Mouse (Mus musculus): ENCODE results near the gene Cops9. TPM values are rescaled to one million over a fixed set of nuclear protein-coding genes. Genes with fewer than 3 reads are reported as not detected.

The Cops9 gene
- polyA plus RNA-seq, 1 experiment from 2014 or later, result 409 TPM

DNA sequence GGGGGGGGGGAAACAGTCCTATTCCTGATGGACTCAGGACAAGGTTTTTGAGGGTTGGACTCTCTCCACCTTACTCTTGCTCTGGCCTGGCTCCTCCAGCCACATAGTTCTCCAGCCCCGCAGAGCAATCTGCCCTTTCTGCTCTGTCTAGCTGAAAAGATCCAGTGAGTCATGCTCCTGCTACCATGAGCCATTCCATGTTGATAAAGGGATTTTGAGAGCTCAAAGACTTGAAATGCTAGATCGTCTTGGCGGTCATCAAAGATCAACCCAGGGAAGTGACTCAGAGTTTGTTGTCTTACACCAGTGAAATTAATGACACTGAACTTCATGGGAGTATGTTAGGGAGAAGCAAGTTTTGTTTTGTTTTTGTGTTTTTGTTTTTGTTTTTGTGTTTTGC is 27.6 kb upstream of the Cops9 start:
- Histone ChIP-seq H3K27me3 (0 out of 2 replicates have a peak, but pooled peaks cover 4% of the 10 kb centered on the region), H3K9me3 (replicated peaks) (no peaks in the 10 kb centered on the region)
- WGBS, result 88% methylated on average over 3 of the region's 3 CpGs

DNA sequence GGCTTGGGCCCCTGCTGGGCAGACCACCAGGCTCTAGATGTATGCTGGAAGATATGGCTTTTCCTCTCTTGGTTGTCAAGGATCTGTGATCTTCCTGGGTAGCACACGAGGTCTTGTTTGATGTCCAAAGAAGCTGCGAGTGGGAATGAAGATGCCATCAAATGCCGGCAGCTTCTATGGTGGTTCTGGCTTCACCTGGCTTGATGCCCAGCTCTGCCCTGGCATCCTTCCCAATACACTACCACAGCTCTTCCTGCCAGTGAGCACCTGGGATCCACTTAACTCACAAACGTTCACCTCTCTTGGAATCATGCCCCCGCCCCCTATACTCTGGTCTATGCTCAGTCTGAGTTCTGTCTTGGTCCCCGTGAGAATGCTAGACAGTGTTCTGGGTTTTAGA is 25.3 kb upstream of the Cops9 start:
- ATAC-seq (replicated peaks; ENCODE audit: low FRiP score), result no peak
- Histone ChIP-seq H3K9me3 (replicated peaks) (no peaks in the 10 kb centered on the region), H3K9ac (no peak overlapping the region), H3K27me3 (no peaks in the 10 kb centered on the region), H3K27ac (no peak overlapping the region), H3K4me3 (replicated peaks) (no peak overlapping the region), H3K4me2 (no peak overlapping the region), H3K36me3 (no peaks in the 10 kb centered on the region), H3K4me1 (no peaks in the 10 kb centered on the region)
- 78% methylated on average over 6 of the region's 6 CpGs for WGBS

More for the DNA sequence above, 27.6 kb upstream of the Cops9 start:
- Histone ChIP-seq H3K27ac (no peak overlapping the region), H3K4me1 (no peaks in the 10 kb centered on the region), H3K4me2 (no peak overlapping the region), H3K4me3 (replicated peaks) (no peak overlapping the region), H3K9ac (no peak overlapping the region), H3K36me3 (no peaks in the 10 kb centered on the region)
- ATAC-seq (replicated peaks; ENCODE audit: low FRiP score), result no peak

DNA sequence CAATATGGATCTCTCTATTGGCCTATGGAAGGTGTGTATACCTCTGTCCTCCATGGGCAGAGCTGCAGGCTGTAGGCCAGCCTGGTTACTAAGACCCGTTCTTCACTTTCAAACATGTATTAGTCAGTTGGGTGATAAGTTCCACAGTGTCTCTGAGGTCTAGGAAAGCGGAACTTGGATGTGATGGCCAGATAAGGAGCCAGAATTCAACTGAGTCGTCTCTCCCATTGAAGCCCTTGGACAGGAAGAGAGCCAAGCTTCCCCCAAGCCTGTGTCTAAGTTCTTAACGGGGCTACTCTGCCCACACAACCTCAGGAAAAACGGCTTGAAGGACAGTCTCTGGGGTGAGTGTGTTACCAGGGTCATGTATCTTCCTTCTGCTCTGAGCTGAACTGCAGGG is 17.6 kb upstream of the Cops9 start:
- H3K4me3 ChIP-seq (replicated peaks), result no peak overlapping the region
- H3K36me3 ChIP-seq, result no peaks in the 10 kb centered on the region
- 48% methylated on average over 5 of the region's 5 CpGs for WGBS
- H3K9ac ChIP-seq, result no peak overlapping the region
- no peak overlapping the region for H3K4me2 ChIP-seq
- H3K27me3 ChIP-seq, result 0 out of 2 replicates have a peak, but pooled peaks cover 6% of the 10 kb centered on the region
- no peak overlapping the region for H3K27ac ChIP-seq
- H3K9me3 ChIP-seq (replicated peaks), result no peaks in the 10 kb centered on the region
- H3K4me1 ChIP-seq, result no peaks in the 10 kb centered on the region
- no peak for ATAC-seq (replicated peaks; ENCODE audit: low FRiP score)

DNA sequence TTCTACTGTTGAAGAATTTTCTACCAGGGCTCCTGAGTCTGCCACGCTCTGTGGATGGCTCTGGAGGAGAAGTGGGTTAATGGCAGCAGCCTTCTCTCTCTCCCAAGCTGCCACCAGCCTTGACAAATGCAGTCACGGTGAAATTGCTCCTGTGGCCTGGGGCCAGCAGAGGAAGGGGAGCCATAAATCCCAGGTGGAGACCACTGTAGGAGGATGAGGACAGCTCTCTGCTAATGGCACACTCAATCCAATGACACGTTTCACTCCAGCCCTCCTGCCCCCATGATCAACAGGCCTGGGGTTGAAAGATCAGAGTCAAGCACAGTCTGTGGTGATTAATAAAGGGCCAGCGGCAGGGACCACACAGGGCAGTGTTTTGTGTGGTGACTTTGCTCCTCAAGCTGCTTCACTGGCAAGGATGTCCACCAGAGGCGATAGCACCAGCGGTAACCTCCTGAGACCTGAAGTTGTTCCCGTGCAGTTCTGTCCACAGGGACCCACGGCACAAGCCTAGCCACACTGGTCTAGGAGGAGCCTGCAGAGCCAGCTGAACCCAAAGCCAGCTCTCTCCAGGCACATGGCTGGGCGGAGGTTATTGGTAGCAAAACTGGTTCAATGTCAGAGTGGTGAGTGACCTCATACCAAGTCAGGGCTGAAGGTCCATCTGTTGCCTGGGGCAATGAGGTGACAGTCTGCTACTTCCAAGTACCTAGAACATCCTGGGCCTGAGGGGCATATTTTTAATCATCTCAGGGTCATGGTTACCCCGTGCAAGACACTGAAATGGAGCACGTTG is 15.4 kb upstream of the Cops9 start:
- Histone ChIP-seq H3K4me3 (replicated peaks) (no peak overlapping the region), H3K4me1 (no peaks in the 10 kb centered on the region), H3K9me3 (replicated peaks) (no peaks in the 10 kb centered on the region), H3K9ac (no peak overlapping the region), H3K4me2 (no peak overlapping the region), H3K27ac (no peak overlapping the region), H3K27me3 (peaks cover 8% of the 10 kb centered on the region; the same call in 1 of the 2 replicates), H3K36me3 (no peaks in the 10 kb centered on the region)
- WGBS, result 45% methylated on average over 11 of the region's 11 CpGs
- ATAC-seq (replicated peaks; ENCODE audit: low FRiP score), result no peak

DNA sequence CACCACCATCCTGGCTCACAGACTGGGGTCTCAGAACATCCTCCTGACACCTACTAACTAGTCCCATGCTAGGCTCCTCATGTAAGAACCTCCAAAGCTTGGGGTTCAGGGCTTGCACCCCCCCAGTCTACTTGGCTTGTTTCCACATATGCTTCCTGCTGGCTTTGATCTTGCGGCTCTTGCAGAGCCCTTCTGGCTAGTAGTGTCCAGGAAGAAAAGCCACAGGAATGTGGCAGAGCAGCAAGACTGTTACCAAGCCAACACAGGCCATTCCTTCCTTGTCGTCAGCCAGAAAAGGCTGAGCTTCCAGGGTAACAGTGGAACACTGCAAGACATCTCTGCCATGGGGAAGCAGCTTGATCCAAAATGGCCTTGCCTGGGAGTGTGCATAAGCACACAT is 12.9 kb upstream of the Cops9 start:
- Histone ChIP-seq H3K9me3 (replicated peaks) (no peaks in the 10 kb centered on the region), H3K9ac (no peak overlapping the region), H3K27me3 (peaks cover 8% of the 10 kb centered on the region; the same call in 1 of the 2 replicates), H3K4me1 (0 out of 2 replicates have a peak, but pooled peaks cover 3% of the 10 kb centered on the region), H3K27ac (no peak overlapping the region), H3K4me3 (replicated peaks) (no peak overlapping the region), H3K36me3 (no peaks in the 10 kb centered on the region), H3K4me2 (no peak overlapping the region)
- ATAC-seq (replicated peaks; ENCODE audit: low FRiP score), result no peak
- 73% methylated on average over 2 of the region's 2 CpGs for WGBS

DNA sequence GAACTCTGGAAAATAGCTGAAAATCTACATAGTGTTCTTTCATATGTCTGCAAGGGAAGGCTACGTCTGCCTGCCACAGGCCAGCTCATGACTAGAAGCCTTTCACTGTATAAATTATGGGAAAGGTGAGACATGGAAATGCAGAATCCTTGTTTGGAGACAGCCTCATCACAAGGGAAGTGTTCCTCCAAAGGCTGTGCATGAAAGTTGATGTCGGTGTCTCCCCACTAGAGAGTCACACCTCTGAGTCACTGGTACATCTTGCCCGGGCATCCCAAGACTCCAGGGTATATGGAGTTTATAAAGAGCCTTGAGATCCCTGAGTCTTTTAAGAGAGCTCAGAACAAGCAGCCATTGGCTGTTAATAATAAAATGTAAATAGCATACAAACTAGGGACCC is 11.4 kb upstream of the Cops9 start:
- WGBS, result 87% methylated on average over 3 of the region's 3 CpGs
- H3K4me1 ChIP-seq, result peaks cover 9% of the 10 kb centered on the region; the same call in 1 of the 2 replicates
- H3K4me2 ChIP-seq, result no peak overlapping the region
- H3K36me3 ChIP-seq, result no peaks in the 10 kb centered on the region
- H3K9ac ChIP-seq, result no peak overlapping the region
- peaks cover 12% of the 10 kb centered on the region; the same call in 1 of the 2 replicates for H3K27me3 ChIP-seq
- no peak overlapping the region for H3K27ac ChIP-seq
- H3K9me3 ChIP-seq (replicated peaks), result no peaks in the 10 kb centered on the region
- ATAC-seq (replicated peaks; ENCODE audit: low FRiP score), result no peak
- H3K4me3 ChIP-seq (replicated peaks), result no peak overlapping the region

DNA sequence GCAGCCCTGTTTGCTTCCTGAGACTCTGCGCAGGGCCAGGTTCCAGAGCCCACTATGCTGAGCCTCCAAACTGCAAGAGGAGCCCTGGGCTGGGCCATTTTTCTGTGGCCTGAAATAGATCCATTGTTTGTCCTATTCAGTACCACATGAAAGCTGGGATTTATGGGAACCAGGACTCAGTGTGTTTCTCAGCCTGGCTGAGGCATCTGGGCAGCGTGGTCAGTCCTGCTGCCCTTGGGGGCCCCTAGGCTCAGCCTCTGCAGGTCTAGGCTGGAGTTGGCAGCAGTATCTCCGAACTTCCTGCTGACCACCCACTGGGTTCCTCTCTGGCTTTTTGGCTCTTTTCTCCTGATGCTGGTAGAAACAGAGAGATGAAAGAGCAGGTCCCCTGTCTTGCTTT is 9.7 kb upstream of the Cops9 start:
- H3K36me3 ChIP-seq, result no peaks in the 10 kb centered on the region
- peaks cover 15% of the 10 kb centered on the region; the same call in 1 of the 2 replicates for H3K4me1 ChIP-seq
- no peaks in the 10 kb centered on the region for H3K9me3 ChIP-seq (replicated peaks)
- no peak overlapping the region for H3K4me2 ChIP-seq
- ATAC-seq (replicated peaks; ENCODE audit: low FRiP score), result no peak
- H3K9ac ChIP-seq, result no peak overlapping the region
- H3K27ac ChIP-seq, result no peak overlapping the region
- WGBS, result 61% methylated on average over 3 of the region's 3 CpGs
- peaks cover 18% of the 10 kb centered on the region; the same call in 1 of the 2 replicates for H3K27me3 ChIP-seq
- no peak overlapping the region for H3K4me3 ChIP-seq (replicated peaks)

DNA sequence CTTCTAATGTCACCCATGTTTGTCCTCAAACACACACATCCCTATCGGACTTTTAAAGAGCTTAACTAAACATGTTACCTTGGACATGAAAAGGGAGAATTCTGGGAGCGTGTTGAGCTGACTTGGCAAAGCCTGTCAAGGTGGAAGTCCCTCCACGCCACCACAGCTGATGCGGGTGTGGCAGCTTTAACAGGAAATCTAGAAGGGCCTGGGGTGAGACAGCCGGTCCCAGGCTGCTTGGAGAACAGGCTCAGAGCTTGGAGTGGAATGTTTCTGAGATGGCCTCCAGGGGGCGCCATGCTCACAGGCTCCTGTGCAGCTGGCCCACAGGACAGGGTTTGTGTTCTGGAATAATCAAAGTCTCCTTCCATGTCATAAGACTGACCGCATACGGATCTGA is 6.9 kb upstream of the Cops9 start, which contains the start of gene Otos:
TSS of gene Otos (minus strand) at position 169 of the 400 bp plus-strand sequence.
- Histone ChIP-seq H3K4me2 (peak within 1 kb of the TSS; percentile 34; the same call in 1 of the 2 replicates), H3K27me3 (peaks cover 14% of the 10 kb centered on the region; the same call in 1 of the 2 replicates), H3K9me3 (replicated peaks) (no peaks in the 10 kb centered on the region), H3K36me3 (no peaks in the 10 kb centered on the region), H3K4me1 (peaks cover 15% of the 10 kb centered on the region; the same call in 1 of the 2 replicates), H3K4me3 (replicated peaks) (no peak within 1 kb of the TSS), H3K9ac (no peak within 1 kb of the TSS), H3K27ac (no peak within 1 kb of the TSS)
- ATAC-seq (replicated peaks; ENCODE audit: low FRiP score), result peak; percentile 29; the same call in 1 of the 2 replicates
- 23% methylated on average over 8 of the region's 8 CpGs for WGBS

DNA sequence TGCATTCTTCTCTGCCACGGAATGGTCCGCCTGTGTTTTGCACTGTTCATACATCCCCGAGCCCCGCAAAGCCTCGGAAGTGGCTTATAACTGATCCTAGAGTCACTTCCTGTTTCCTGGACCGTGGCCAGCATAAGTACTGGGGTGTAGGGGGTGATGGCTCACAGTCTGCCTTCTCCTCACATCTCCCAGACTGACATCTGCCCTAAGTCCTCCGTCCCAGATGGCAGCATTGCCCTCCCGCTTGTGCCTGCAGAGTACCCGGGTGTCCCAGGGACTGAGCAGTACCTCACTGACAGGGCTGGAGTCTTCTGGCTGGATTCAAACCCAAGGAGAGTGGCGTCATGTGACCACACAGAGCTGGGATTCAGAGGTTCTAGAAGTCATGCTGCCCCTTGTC is 6.4 kb upstream of the Cops9 start:
- Histone ChIP-seq H3K27me3 (peaks cover 12% of the 10 kb centered on the region; the same call in 1 of the 2 replicates), H3K4me3 (replicated peaks) (no peak overlapping the region), H3K4me2 (peak overlapping the region; percentile 34; the same call in 1 of the 2 replicates), H3K9ac (no peak overlapping the region), H3K27ac (no peak overlapping the region), H3K4me1 (peaks cover 15% of the 10 kb centered on the region; the same call in 1 of the 2 replicates), H3K36me3 (no peaks in the 10 kb centered on the region), H3K9me3 (replicated peaks) (no peaks in the 10 kb centered on the region)
- 0 out of 2 replicates have a peak, but pooled peaks have one; percentile 9 for ATAC-seq (replicated peaks; ENCODE audit: low FRiP score)
- WGBS, result 45% methylated on average over 10 of the region's 10 CpGs

DNA sequence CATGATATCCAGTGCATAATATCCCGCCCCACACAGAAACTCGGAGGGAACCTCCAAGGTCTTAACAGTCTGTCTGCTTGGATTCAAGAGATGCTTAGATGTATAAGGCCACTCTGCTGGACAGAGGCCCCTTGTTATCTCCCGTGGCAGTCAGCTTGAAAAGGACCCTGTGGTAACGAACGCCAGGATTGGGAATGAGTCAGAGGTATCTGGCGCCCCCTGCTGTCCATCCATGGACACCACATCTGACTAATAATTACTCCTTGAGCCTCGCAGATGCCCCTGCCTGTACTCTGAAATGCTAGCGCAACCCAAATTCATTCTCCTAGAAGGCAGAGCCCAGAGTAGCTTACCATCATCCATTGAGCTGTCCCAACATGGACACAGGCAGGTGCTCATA is 6.0 kb upstream of the Cops9 start:
- 8% methylated on average over 8 of the region's 8 CpGs for WGBS
- Histone ChIP-seq H3K27ac (no peak overlapping the region), H3K36me3 (no peaks in the 10 kb centered on the region), H3K9me3 (replicated peaks) (no peaks in the 10 kb centered on the region), H3K4me1 (peaks cover 15% of the 10 kb centered on the region; the same call in 1 of the 2 replicates), H3K27me3 (peaks cover 12% of the 10 kb centered on the region; the same call in 1 of the 2 replicates), H3K4me2 (peak overlapping the region; percentile 34; the same call in 1 of the 2 replicates), H3K4me3 (replicated peaks) (no peak overlapping the region), H3K9ac (no peak overlapping the region)
- ATAC-seq (replicated peaks; ENCODE audit: low FRiP score), result peak; percentile 49; the same call in 1 of the 2 replicates

DNA sequence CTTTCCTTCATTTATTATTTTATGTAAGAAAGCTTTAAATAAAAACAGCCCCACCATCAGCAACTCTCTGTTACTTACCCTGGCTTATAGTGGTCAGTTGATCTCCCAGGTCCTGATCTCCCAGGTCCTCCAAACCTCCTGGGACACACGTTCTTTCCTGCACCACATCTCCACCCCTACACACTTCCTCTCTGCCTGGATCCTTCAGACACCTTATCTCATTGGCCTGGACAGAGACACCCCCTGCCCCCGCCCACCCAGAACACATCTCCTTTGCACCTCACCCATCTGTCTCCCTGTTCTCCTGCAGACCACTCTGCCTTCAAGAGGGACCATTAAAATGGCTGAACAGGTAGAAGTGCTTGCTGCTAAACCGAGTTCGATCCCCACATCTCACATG is 5.2 kb upstream of the Cops9 start:
- H3K36me3 ChIP-seq, result no peaks in the 10 kb centered on the region
- 74% methylated on average over 4 of the region's 4 CpGs for WGBS
- peaks cover 12% of the 10 kb centered on the region; the same call in 1 of the 2 replicates for H3K27me3 ChIP-seq
- H3K4me3 ChIP-seq (replicated peaks), result no peak overlapping the region
- peaks cover 21% of the 10 kb centered on the region; the same call in 1 of the 2 replicates for H3K4me1 ChIP-seq
- H3K4me2 ChIP-seq, result no peak overlapping the region
- no peak for ATAC-seq (replicated peaks; ENCODE audit: low FRiP score)
- H3K9me3 ChIP-seq (replicated peaks), result no peaks in the 10 kb centered on the region
- no peak overlapping the region for H3K9ac ChIP-seq
- H3K27ac ChIP-seq, result no peak overlapping the region

DNA sequence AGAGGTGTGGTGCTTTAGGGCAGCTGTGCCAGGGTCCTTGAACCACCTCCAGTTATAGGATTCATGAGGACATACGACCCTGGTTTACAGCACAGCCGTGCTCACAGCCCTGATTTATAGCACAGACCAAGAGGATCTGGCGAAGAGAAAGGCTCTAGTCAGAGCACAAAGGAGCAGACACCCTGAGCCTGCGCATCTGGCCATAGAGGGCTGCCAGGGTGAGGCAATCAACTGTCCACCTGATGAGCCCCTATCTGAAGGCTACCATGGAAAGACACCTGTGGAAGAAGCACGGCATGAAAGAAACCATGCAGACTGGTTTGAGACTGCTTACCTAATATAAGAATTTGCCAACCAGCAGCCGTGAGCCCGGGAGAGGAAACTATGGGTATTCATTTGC is 4.8 kb upstream of the Cops9 start:
- H3K4me3 ChIP-seq (replicated peaks), result no peak overlapping the region
- no peak for ATAC-seq (replicated peaks; ENCODE audit: low FRiP score)
- H3K4me1 ChIP-seq, result peaks cover 21% of the 10 kb centered on the region; the same call in 1 of the 2 replicates
- 59% methylated on average over 7 of the region's 7 CpGs for WGBS
- H3K9ac ChIP-seq, result no peak overlapping the region
- no peak overlapping the region for H3K4me2 ChIP-seq
- no peaks in the 10 kb centered on the region for H3K9me3 ChIP-seq (replicated peaks)
- H3K36me3 ChIP-seq, result no peaks in the 10 kb centered on the region
- H3K27me3 ChIP-seq, result peaks cover 12% of the 10 kb centered on the region; the same call in 1 of the 2 replicates
- no peak overlapping the region for H3K27ac ChIP-seq

All from kidney, embryonic 15.5 days (tissue).